Mouse (Mus musculus) monocyte, adult 2 months (primary cell): Measurements from ENCODE around the gene Ggcx.

Experiments
- DNase-seq, 2 experiments: peaks; one replicate each; pipeline ENCODE4 v3.0.0; 2022; ENCODE audit warnings: low spot score in 2 of 2, low read depth in 1 of 2

Gene Ggcx

DNA sequence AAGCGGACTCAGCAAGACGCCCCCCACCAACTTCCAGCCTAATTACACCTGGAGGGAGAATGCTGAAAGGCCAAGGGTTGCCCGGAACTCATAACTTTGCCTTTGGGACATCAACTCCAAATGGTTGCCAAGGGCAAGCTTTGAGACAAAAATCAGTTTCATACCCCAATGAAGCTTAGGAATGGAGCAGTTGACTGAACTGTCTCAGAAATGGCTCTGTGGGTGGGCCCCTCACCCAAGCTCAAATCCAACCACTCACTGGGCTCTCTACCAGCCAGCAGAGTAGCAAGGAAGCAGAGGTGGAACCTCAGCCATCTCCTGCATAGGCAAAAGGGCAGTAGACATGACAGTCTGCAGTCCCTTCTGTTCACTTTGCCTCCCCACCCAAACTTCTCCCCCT is 26.3 kb upstream of the Ggcx start:
- DNase-seq = no peak

DNA sequence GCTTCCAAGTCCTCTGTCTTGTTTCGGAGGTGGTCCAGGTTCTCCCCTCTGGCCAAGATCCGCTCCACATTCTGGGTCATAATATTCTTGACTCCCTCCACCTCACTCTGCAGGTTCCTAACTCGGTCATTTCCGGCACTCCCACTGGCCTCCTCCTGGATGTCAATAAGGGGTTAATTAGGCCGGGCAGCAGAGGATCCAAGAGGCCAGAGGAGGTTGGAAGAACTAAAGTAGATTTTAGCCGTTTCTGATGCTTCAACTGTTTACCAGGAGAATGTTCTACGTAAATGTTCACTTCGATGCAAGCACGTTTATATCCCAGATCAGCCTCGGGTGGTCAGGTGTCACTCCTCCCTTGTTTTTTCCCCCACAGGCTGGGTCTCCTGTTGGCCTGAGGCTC is 25.8 kb upstream of the Ggcx start:
- no peak for DNase-seq

DNA sequence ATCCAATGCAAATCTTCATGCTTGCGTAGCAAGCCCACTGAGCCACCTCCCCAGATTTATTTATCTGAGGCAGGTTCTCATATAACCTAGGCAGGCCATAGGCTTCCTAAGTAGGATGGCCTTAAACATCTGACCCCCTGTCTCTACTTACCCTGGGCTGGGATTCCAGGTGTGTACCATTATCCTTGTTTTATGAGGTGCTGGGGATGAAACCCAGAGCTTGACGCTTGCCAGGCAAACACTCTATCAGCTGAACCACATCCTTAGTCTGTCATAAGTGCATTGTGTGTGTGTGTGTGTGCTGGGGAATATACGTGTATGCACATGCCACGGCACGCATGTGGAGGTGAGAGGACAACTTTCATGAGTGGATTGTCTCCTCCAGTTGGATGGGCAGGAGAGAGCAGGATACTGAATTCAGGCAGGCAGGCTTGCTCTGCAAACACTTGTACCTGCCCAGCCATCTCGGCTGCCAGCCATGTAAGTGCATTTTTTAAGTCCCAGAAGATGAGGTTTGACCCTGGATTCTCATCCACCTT is 25.2 kb upstream of the Ggcx start:
- no peak for DNase-seq

DNA sequence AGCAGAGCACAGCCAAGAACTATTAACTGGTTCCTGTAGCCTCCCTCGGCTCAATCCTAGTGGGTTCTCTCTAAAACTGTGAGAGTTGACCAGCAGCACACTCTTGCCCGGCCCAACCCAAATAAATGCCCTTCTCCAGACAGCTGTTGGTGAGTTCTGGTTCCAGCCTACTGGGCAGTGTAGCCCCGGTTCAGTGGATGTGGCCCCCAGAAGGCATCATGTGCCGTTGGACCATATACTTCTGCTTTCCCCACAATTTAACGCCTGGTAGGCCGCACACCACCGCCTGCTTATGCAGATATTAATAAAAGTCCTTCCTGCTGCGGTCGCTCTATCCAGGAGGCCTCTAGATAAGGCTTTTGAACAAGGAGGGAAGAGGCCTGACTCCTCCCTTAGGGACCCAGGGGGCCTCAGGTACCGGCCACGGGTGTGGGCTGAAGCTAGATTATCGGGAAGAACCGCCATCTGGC is 24.6 kb upstream of the Ggcx start:
- peak in 1 of 2 experiments; percentile 49 for DNase-seq

DNA sequence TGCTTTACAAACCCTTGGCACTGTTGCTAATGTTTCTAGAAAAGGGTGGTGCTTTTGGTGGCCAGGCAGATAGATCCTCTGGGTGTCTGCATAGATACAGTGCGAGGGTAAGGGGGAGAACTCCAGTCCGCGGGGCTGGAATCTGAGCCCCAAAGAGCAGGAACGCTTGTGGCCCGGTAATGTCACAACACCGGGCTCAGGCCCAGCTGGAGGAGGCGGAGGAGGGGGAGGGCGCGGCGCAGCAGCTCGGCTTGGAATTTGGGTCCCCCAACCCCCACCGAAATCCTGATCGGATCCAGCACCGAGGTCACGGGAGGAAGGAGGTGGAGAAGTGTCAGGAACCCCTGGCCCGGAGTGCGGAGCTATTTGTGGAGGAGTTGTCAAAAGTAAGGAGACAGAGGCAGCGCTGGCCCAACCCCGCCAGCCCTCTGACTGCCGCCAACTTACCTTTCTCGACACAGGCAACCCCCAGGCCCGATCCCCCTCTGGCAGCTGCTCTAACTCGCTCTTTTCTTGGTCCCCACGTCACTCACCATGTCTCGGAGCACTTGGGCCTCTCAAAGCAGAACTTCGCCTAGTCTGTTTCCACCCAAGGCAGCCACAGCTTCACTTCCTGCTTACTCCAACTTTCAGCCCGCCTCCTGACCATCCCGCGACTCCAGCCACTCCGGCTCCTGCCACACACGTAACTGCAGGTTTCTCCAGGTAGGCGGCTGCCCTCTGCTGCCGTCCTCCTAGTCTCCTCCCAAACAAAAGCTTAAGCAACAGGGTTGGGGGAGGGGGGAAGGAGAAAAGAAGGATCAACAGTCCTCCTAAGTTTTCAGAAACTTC is 24.0 kb upstream of the Ggcx start, which contains the start of gene Vamp8:
Vamp8 (minus strand) TSS at position 763 of the 831 bp plus-strand sequence.
- DNase-seq = peak; percentile 32 to 59

DNA sequence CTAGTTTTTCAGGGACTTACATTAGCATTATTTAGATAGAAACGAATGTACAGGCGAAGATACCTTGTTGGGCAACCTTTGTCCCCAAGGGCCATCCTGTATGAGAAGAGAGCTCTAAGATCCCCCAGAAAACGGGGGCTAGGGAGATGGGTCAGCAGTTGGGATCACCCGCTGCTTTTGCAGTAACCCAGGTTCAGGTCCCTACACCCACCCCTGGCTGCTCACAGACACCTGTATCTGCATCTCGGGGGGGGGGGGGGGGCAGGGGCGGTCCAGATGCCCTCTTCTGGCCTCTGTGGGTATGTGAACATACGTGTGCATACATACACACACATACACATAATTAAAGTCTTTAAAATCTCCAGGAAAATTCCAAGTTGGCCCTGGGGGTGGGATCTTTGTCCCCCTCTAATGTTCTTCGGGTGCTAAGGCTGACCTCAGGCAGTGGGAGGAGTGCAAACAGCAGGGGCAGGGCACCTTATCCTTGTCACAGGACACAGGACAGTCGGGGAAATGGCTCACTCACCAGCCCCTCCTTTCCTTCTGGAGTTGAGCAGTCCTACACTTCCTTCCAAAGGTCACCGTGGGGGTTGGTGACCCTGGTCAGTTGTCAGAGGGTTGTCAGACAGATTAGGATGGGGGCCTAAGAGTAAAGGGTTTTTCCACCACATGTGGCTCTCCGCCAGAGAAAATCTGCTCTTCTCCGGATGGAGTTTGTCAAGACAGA is 23.1 kb upstream of the Ggcx start:
- DNase-seq = no peak

DNA sequence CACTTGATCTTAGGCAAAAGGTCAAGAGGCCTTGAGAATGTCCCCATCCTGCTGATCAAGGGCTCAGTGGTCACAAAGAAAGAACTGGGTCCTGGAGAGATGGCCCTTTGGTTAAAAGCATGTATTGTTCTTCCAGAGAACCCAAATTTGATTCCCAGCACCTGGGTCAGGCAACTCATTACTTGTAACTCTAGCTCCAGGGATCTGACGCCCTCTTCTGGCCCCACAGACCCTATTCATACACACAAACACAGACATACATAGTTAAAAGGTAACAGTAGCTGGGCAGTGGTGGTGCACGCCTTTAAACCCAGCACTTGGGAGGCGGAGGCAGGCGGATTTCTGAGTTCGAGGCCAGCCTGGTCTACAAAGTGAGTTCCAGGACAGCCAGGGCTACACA is 21.8 kb upstream of the Ggcx start:
- DNase-seq = no peak

DNA sequence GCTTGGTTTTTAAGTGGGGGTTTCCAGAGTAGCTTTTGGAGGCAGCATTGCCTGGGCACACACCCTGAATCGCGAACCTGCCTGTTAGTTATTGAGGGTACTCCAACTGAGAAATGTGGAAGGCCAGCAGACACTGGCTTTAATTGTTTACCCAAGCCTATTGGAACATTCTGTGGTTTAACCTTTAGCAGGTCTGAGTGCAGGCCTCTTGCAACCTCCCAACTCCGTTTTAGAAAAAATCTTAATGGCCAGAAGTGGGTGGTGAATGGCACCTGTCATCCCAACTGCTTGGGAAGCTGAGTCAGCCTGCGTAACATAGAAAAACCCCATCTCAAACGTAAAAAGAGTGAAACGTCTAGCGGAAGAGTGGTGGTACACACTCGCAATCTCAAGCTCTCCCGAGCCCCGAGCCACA is 17.3 kb upstream of the Ggcx start:
- no peak for DNase-seq

DNA sequence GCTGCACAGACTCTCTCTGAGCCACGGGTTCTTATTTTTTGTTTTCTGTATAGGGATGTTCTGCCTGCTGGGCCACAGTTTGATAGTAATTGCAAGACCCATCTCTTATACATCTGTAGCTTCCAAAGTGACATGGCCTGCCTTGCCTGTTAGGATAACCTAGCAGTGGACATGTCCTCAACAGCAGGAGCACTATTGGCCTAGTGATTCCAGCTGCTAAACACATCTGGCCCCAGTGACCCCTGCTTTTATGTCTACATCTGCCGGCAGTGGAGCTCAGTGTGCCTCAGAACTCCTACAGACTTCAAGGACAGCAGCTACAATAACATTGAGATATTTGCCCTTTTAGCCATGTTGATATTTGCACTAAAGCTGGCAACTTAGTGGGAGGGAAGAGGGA is 14.1 kb upstream of the Ggcx start:
- no peak for DNase-seq

DNA sequence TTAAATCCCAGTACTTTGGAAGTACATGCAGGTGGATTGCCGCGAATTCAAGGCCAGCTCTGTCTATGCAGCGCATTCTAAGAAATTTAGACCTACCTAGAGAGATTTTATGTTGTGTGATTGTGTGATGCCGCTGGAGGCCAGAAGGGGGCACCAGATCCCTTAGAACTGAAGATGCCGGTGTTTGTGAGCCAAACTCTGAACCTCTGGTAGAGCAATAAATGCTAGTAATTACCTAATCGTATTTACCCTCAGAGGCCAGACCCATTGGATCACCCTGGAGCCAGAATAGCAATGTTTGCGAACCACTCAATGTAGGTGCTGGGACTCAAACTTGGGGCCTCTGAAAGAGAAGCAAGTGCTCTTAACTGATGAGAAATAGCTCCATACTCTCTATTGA is 12.2 kb upstream of the Ggcx start:
- peak; percentile 33 to 68 for DNase-seq

DNA sequence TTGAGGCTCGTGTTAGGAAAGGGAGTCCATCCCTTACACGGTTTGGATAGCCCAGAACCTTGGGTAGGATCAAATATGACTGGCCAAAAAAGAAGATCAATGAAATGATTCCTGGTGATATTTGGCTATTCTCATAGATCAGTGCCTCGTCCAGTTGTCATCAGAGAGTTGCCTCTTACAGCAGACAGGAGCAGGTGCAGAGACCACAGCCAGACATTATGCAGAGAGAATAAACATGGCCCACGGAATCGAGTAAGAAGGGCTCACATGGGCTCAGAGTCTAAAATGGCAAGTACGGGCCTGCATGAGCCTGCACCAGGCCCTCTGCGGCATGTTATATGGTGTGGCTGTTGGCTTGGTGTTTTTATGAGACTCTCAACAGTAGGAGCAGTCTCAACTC is 8.8 kb upstream of the Ggcx start:
- DNase-seq = no peak

DNA sequence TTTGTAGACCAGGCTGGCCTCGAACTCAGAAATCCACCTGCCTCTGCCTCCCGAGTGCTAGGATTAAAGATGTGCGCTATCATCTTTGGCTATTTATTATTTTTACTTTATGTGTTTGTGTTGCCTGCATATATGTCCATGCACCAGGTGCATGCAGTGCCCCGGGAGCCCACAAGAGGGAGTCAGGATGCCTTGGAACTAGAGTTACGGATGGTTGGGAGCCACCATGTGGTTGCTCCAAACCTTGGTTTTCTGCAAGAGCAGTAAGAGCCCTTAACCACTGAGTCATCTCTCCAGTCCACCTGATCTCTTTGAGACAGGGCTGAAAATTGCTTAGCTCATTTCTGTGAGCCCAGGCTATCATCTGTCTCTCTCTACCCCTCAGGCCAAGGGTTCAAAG is 7.0 kb upstream of the Ggcx start:
- DNase-seq = peak; percentile 61 to 77

DNA sequence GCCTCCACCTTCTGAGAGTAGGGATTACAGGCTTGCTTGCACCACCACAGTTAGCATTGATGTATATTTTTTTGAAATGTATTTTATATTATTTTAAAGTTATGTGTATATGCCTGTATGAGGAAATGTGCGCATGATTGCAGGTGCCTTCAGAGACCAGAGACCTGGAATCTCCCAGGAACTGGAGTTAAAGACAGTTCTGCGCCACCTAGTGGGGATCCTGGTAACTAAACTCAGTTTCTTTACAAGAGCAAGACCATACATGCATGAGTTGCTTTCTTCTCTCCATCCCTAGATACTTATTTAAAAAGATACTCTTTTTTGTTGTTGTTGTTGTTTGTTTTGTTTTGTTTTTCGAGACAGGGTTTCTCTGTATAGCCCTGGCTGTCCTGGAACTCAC is 4.5 kb upstream of the Ggcx start:
- no peak for DNase-seq

DNA sequence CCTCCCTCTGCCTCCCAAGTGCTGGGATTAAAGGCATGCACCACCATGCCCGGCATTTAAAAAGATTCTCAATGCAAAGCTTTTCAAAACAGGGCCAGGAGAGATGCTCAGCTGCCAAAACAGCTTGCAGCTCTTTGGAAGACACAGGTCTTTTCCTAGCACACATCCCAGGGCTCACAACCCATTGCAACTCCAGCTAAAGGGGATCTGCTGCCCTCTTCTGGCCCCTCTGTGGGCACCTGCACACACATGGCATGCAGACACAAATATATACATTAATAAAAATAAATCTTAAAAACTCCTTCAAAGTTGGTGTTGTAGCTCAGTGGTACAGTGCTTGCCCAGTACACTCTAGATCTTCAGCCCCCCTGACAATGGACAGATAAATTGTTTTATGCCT is 4.1 kb upstream of the Ggcx start:
- no peak for DNase-seq

DNA sequence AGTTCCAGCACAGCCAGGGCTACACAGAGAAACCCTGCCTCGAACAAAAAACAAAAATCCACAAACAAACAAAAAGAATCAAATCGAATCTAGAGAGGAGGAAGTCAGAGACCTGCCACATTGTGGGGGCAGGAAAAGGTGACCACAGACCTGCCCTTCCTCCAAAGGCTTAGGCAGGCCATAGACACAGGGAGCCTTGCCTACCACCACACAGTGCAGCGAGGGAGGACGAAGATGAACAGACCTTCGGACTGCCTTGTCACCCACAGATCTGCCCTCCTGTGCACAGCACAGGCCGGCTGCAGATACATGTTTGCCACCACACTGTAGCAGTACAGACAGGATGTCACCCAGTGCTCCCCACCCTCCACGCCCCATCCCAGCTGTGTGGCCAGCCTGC is 3.6 kb upstream of the Ggcx start:
- no peak for DNase-seq

DNA sequence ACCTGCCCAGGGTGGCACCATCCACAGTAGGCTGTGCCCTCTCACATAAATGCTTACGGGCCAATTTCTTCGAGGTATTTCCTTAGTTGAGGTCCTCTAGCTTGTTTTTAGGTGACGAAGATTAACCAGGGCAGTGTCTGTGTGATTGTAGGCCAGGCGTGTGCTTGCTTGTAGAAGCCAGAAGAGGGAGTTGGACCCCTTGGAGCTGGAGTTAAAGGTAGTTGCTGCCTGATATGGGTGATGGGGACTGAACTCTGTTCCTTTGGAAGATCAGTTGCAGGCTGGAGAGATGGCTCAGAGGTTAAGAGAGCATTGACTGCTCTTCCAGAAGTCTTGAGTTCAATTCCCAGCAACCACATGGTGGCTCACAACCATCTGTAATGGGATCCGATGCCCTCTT is 1.1 kb downstream of the Ggcx start:
- no peak for DNase-seq

DNA sequence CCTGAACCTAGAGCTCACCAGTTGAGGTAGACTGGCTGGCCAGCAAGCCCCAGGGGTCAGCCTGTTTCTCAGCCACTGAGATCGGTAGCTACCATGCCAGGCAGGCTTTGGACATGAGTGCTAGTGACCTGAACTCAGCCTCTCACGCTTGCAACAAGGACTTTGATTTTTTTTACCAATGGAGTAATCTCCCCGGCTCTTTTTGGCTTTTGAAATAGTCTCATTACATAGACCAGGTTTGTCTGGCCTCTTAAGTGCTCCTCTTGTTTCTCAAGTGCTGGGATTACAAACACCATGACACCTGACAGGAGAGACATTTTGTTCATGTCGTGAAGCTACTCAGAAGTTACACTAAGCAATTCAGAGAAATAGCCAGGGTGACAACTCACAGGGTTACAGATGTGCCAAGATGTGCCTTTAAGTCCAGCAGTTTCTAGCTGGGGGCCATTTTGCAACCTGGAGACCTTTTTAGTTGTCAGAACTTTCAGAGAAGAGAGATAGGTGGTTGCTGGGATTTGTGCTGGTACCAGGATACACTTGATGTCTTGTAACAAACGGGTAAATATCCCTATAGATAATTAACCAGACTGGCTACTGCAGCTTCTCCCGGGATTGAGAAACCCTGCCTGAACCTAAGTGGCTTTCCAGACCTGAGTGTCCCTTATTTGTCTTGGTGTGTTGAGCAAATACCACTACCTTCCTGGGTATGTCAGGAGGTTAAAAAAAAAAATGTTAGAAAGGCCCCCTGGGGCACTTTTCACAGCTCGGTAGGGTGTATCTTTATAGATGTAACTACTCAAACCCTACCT is 2.1 kb downstream of the Ggcx start:
- DNase-seq = no peak

DNA sequence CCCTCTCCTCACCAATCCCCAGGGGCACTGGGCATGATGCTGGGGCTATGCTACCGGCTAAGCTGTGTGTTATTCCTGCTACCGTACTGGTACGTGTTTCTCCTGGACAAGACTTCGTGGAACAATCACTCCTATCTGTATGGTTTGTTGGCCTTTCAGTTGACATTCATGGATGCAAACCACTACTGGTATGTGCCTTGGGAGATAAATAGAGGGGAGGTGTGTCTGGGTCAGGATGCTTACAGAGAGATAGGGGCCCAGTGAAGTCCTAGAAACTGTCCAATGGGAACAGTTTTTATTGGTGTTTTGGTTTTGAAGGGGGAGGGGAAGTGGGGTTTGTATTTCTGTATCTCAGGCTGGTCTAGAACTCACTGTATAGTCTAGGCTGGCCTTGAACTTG is 4.2 kb downstream of the Ggcx start:
- no peak for DNase-seq

DNA sequence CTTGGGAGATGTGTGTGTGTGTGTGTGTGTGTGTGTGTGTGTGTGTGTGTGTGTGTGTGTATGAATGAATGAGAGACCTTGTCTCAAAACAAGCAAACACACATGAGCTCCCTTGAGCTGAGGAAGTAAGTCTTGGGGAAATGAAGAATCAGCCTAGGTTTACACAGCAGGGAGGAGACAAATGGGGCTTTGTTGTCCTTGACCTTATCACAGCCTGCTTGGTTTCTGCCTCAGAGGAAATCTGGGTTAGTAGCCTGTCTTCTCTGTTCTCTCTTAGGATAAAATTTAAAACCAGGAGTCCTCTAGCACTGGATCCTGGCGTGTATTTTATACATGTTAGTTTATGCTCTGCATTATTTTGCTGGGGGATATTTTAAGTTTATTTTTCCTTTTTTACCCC is 5.7 kb downstream of the Ggcx start:
- no peak for DNase-seq

DNA sequence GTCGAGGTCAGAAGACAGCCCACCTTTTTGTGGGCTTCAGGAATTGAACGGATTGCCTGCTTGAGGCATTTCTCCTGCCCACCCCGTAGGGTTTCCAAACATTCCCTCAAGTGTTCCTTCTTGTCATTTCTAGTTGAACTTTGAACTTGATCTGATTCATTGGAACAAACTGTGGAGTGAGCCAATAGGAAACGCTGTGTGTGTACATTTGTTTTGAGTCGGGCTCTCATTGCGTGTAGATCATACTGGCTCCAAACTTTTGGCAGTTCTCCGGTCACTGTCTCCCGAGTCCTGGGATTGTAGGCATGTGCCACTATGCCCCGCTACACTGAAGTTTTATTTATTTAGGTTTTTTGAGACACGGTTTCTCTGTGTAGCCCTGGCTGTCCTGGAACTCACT is 6.8 kb downstream of the Ggcx start:
- no peak for DNase-seq

DNA sequence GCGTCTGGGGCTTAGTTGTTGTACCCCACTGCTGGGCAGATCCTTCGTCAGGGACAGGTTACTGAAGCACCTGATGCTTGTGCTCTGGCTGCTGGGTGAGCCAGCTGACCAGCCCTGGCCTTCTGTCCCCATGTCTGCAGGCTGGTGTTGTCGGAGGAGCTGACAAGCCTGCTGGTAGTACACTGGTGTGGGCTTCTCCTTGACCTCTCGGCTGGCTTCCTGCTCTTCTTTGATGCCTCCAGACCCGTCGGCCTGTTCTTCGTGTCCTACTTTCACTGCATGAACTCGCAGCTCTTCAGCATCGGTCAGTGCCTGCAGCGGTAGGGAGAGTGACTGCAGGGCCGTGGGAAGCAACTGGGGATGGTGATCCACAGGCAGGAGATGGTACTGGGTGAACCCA is 11.5 kb downstream of the Ggcx start:
- no peak for DNase-seq
